Mouse (Mus musculus): ENCODE results near the gene Lta. TPM values are rescaled to one million over a fixed set of nuclear protein-coding genes. Genes with fewer than 3 reads are reported as not detected.
A peak's percentile ranks its signal among the peaks of the same experiment; 100 is the strongest.

Gene Lta
- polyA plus RNA-seq, 1 experiment from 2014 or later = 0.27 TPM

- Histone ChIP-seq H3K9ac (no peak overlapping the region), H3K4me3 (no peak overlapping the region), H3K4me1 (no peaks in the 10 kb centered on the region), H3K27ac (no peak overlapping the region), H3K4me2 (replicated peaks) (no peak overlapping the region), H3K27me3 (no peaks in the 10 kb centered on the region), H3K9me3 (no peaks in the 10 kb centered on the region), H3K36me3 (no peaks in the 10 kb centered on the region)
- 68% methylated on average over 11 of the region's 11 CpGs for WGBS
- no peak for ATAC-seq (ENCODE audit: insufficient number of reproducible peaks, insufficient read depth, low FRiP score, low TSS enrichment)
Observed at GRCm38 (mm10) chr17:35172445-35173234, 32.5 kb downstream of the Lta start.

GRCm38 (mm10) chr17:35168541-35169207 is 36.5 kb downstream of the Lta start:
- H3K27ac ChIP-seq = no peak overlapping the region
- no peak for ATAC-seq (ENCODE audit: insufficient number of reproducible peaks, insufficient read depth, low FRiP score, low TSS enrichment)
- WGBS = 26% methylated on average over 4 of the region's 4 CpGs
- no peaks in the 10 kb centered on the region for H3K36me3 ChIP-seq
- H3K9me3 ChIP-seq = no peaks in the 10 kb centered on the region
- H3K27me3 ChIP-seq = no peaks in the 10 kb centered on the region
- peaks cover 6% of the 10 kb centered on the region; the same call in 1 of the 2 replicates for H3K4me1 ChIP-seq
- no peak overlapping the region for H3K4me2 ChIP-seq (replicated peaks)
- no peak overlapping the region for H3K4me3 ChIP-seq
- H3K9ac ChIP-seq = no peak overlapping the region

GRCm38 (mm10) chr17:35167794-35168193 is 37.4 kb downstream of the Lta start:
- Histone ChIP-seq H3K27ac (no peak overlapping the region), H3K27me3 (no peaks in the 10 kb centered on the region), H3K4me1 (peaks cover 10% of the 10 kb centered on the region), H3K9me3 (no peaks in the 10 kb centered on the region), H3K4me3 (no peak overlapping the region), H3K36me3 (no peaks in the 10 kb centered on the region), H3K9ac (no peak overlapping the region), H3K4me2 (replicated peaks) (no peak overlapping the region)
- WGBS = 87% methylated on average over 7 of the region's 7 CpGs
- no peak for ATAC-seq (ENCODE audit: insufficient number of reproducible peaks, insufficient read depth, low FRiP score, low TSS enrichment)

GRCm38 (mm10) chr17:35166352-35167035 is 38.7 kb downstream of the Lta start:
- Histone ChIP-seq H3K9ac (no peak overlapping the region), H3K4me1 (peaks cover 18% of the 10 kb centered on the region), H3K4me2 (replicated peaks) (peak overlapping the region; percentile 45), H3K9me3 (no peaks in the 10 kb centered on the region), H3K27ac (peak overlapping the region; percentile 97), H3K27me3 (no peaks in the 10 kb centered on the region), H3K36me3 (peaks cover 9% of the 10 kb centered on the region), H3K4me3 (no peak overlapping the region)
- no peak for ATAC-seq (ENCODE audit: insufficient number of reproducible peaks, insufficient read depth, low FRiP score, low TSS enrichment)
- 67% methylated on average over 8 of the region's 8 CpGs for WGBS

GRCm38 (mm10) chr17:35165451-35166155 is 39.5 kb downstream of the Lta start:
- no peaks in the 10 kb centered on the region for H3K9me3 ChIP-seq
- H3K4me1 ChIP-seq = peaks cover 18% of the 10 kb centered on the region
- H3K27ac ChIP-seq = peak overlapping the region; percentile 97
- H3K36me3 ChIP-seq = peaks cover 17% of the 10 kb centered on the region
- H3K4me2 ChIP-seq (replicated peaks) = peak overlapping the region; percentile 45
- peak; percentile 87 for ATAC-seq (ENCODE audit: insufficient number of reproducible peaks, insufficient read depth, low FRiP score, low TSS enrichment)
- no peaks in the 10 kb centered on the region for H3K27me3 ChIP-seq
- peak overlapping the region; percentile 100; the same call in 1 of the 2 replicates for H3K9ac ChIP-seq
- H3K4me3 ChIP-seq = peak overlapping the region; percentile 99
- 22% methylated on average over 12 of the region's 12 CpGs for WGBS

- peak; percentile 93 for ATAC-seq (ENCODE audit: insufficient number of reproducible peaks, insufficient read depth, low FRiP score, low TSS enrichment)
- H3K4me1 ChIP-seq = peaks cover 18% of the 10 kb centered on the region
- WGBS = under 1% methylated on average over 78 of the region's 89 CpGs
- H3K27ac ChIP-seq = peak within 1 kb of the TSS; percentile 97
- peak within 1 kb of the TSS; percentile 99 for H3K4me3 ChIP-seq
- peaks cover 25% of the 10 kb centered on the region for H3K36me3 ChIP-seq
- H3K9ac ChIP-seq = peak within 1 kb of the TSS; percentile 100
- peak within 1 kb of the TSS; percentile 95 for H3K4me2 ChIP-seq (replicated peaks)
- H3K27me3 ChIP-seq = no peaks in the 10 kb centered on the region
- no peaks in the 10 kb centered on the region for H3K9me3 ChIP-seq
Observed at GRCm38 (mm10) chr17:35164568-35165450, 40.3 kb downstream of the Lta start, which contains the start of gene Prrc2a. Prrc2a (minus strand) TSS chr17:35164897.

GRCm38 (mm10) chr17:35164218-35164567 is 41.0 kb downstream of the Lta start:
- H3K27me3 ChIP-seq = no peaks in the 10 kb centered on the region
- H3K9me3 ChIP-seq = no peaks in the 10 kb centered on the region
- H3K9ac ChIP-seq = peak overlapping the region; percentile 100
- under 1% methylated on average over 25 of the region's 28 CpGs for whole genome bisulfite sequencing
- peaks cover 32% of the 10 kb centered on the region for H3K36me3 ChIP-seq
- H3K4me2 ChIP-seq (replicated peaks) = peak overlapping the region; percentile 95
- H3K4me3 ChIP-seq = peak overlapping the region; percentile 99
- H3K4me1 ChIP-seq = peaks cover 18% of the 10 kb centered on the region
- ATAC-seq (ENCODE audit: insufficient number of reproducible peaks, insufficient read depth, low FRiP score, low TSS enrichment) = no peak; the same call in 1 of the 2 replicates
- H3K27ac ChIP-seq = peak overlapping the region; percentile 97

- 12% methylated on average over 8 of the region's 8 CpGs for WGBS
- no peak for ATAC-seq (ENCODE audit: insufficient number of reproducible peaks, insufficient read depth, low FRiP score, low TSS enrichment)
Observed at GRCm38 (mm10) chr17:35163326-35164081, 41.6 kb downstream of the Lta start.

GRCm38 (mm10) chr17:35162730-35163129 is 42.4 kb downstream of the Lta start:
- no peaks in the 10 kb centered on the region for H3K9me3 ChIP-seq
- no peak overlapping the region for H3K27ac ChIP-seq
- peak overlapping the region; percentile 95 for H3K4me2 ChIP-seq (replicated peaks)
- WGBS = 50% methylated on average over 12 of the region's 12 CpGs
- H3K27me3 ChIP-seq = no peaks in the 10 kb centered on the region
- ATAC-seq (ENCODE audit: insufficient number of reproducible peaks, insufficient read depth, low FRiP score, low TSS enrichment) = no peak
- peak overlapping the region; percentile 100 for H3K9ac ChIP-seq
- H3K36me3 ChIP-seq = peaks cover 46% of the 10 kb centered on the region
- H3K4me1 ChIP-seq = peaks cover 18% of the 10 kb centered on the region
- peak overlapping the region; percentile 99 for H3K4me3 ChIP-seq

More at GRCm38 (mm10) chr17:35163326-35164081, 41.6 kb downstream of the Lta start:
- peak overlapping the region; percentile 99 for H3K4me3 ChIP-seq
- H3K9ac ChIP-seq = peak overlapping the region; percentile 100
- peak overlapping the region; percentile 97 for H3K27ac ChIP-seq
- H3K27me3 ChIP-seq = no peaks in the 10 kb centered on the region
- peaks cover 38% of the 10 kb centered on the region for H3K36me3 ChIP-seq
- no peaks in the 10 kb centered on the region for H3K9me3 ChIP-seq
- H3K4me1 ChIP-seq = peaks cover 18% of the 10 kb centered on the region
- peak overlapping the region; percentile 95 for H3K4me2 ChIP-seq (replicated peaks)

- Histone ChIP-seq H3K4me2 (replicated peaks) (peak overlapping the region; percentile 95), H3K36me3 (peaks cover 52% of the 10 kb centered on the region), H3K27me3 (no peaks in the 10 kb centered on the region), H3K9ac (peak overlapping the region; percentile 100; the same call in 1 of the 2 replicates), H3K4me1 (peaks cover 18% of the 10 kb centered on the region), H3K9me3 (no peaks in the 10 kb centered on the region), H3K27ac (no peak overlapping the region), H3K4me3 (peak overlapping the region; percentile 99)
- ATAC-seq (ENCODE audit: insufficient number of reproducible peaks, insufficient read depth, low FRiP score, low TSS enrichment) = no peak
- WGBS = 77% methylated on average over 14 of the region's 14 CpGs
Observed at GRCm38 (mm10) chr17:35162121-35162520, 43.0 kb downstream of the Lta start.
